Mouse (Mus musculus) ES-Bruce4 (cell line): ENCODE data around the gene Auts2.

Experiments
- CTCF ChIP-seq: IDR thresholded peaks from one replicate; pipeline ENCODE4 v1.8.1; 2011; ENCODE audit warnings: low read depth, low read length
- EP300 ChIP-seq: IDR thresholded peaks from 2 replicates; pipeline ENCODE4 v1.6.1; 2011; ENCODE audit warnings: low read depth, low read length; ENCODE audit not compliant: insufficient read depth
- POLR2A ChIP-seq: IDR thresholded peaks from one replicate; pipeline ENCODE4 v1.8.1; 2011; ENCODE audit warnings: low read length; ENCODE audit not compliant: insufficient read depth

GRCm38 (mm10) chr5:132008703-132009222 is 534.4 kb downstream of the Auts2 start:
- no peak for TF ChIP-seq CTCF
- TF ChIP-seq POLR2A = no peak
- no peak for TF ChIP-seq EP300
